Mouse (Mus musculus): ENCODE results near the gene Cnga2. TPM values are rescaled to one million over a fixed set of nuclear protein-coding genes. Genes with fewer than 3 reads are reported as not detected.

Gene Cnga2
- 0.16 and 0.19 TPM in 2 replicates for polyA plus RNA-seq (2012; rRNA removed; ENCODE audit: low replicate concordance)

GRCm38 (mm10) chrX:71991549-71991948, at the start of gene Cnga2:
Gene Cnga2, plus strand, starts transcription at chrX:71991849.

GRCm38 (mm10) chrX:71962073-71963051, 29.3 kb upstream of the Cnga2 start, which contains the start of gene Prrg3:
Gene Prrg3, plus strand, starts transcription at chrX:71962624.

GRCm38 (mm10) chrX:71972686-71973085, 19.0 kb upstream of the Cnga2 start, which contains the start of gene Fate1:
Gene Fate1, plus strand, starts transcription at chrX:71972986.

Other genes starting within 250 kb of the Cnga2 start
- gene Vma21, start 175.9 kb upstream of the Cnga2 start, polyA plus RNA-seq (2012; rRNA removed; ENCODE audit: low replicate concordance): 2.0 and 4.3 TPM in 2 replicates
- 0.27 and 0.36 TPM in 2 replicates for gene Gm1141, start 70.8 kb upstream of the Cnga2 start, polyA plus RNA-seq (2012; rRNA removed; ENCODE audit: low replicate concordance)
- 2.8 and 7.0 TPM in 2 replicates for gene Prrg3, start 29.2 kb upstream of the Cnga2 start, polyA plus RNA-seq (2012; rRNA removed; ENCODE audit: low replicate concordance)
- 0.13 TPM in 1 of 2 replicates, not detected in the other for gene Fate1, start 18.9 kb upstream of the Cnga2 start, polyA plus RNA-seq (2012; rRNA removed; ENCODE audit: low replicate concordance)
- gene Magea4, start 230.2 kb downstream of the Cnga2 start, polyA plus RNA-seq (2012; rRNA removed; ENCODE audit: low replicate concordance): not detected in 2 replicates

Measured in mammary gland, adult 2 months (tissue).